Mouse (Mus musculus): ENCODE data around the gene Rcbtb2.

GRCm38 (mm10) chr14:73231286-73231982 is 108.6 kb downstream of the Rcbtb2 start:
- TF ChIP-seq EP300 (IDR thresholded peaks at IDR 0.05) (no peak), CTCF (IDR thresholded peaks at IDR 0.05) (no peak)

All from lung, postnatal 0 days (tissue).